Mouse (Mus musculus) CH12.LX (cell line): ENCODE measurements around the gene Nol4l. TPM values are rescaled to one million over a fixed set of nuclear protein-coding genes. Genes with fewer than 3 reads are reported as not detected.

ENCODE experiments used
- DNase-seq: peaks from one replicate; pipeline ENCODE4 v3.0.0-alpha.2; 2013; ENCODE audit errors: extremely low read depth
- H3K27ac ChIP-seq: 2 replicates; pipeline ENCODE4 v1.5.1; 2012; ENCODE audit warnings: low read depth, mild to moderate bottlenecking, control low read depth, moderate library complexity; ENCODE audit not compliant: insufficient read depth
- H3K27me3 ChIP-seq: replicated peaks from 2 replicates; pipeline ENCODE3; 2012; ENCODE audit warnings: inconsistent platforms
- H3K36me3 ChIP-seq, 2 experiments: replicated peaks in 1 of 2; 2 replicates each; pipeline versions ENCODE3 to v1.6.1; 2012; ENCODE audit warnings: inconsistent platforms in 1 of 2, low read length in 1 of 2, mild to moderate bottlenecking in 1 of 2, mixed read lengths in 1 of 2, moderate library complexity in 1 of 2; ENCODE audit not compliant: control insufficient read depth in 1 of 2, insufficient read depth in 1 of 2
- H3K4me1 ChIP-seq, 2 experiments: 2 replicates each; pipeline ENCODE4 v1.6.1; 2012; ENCODE audit warnings: inconsistent platforms in 1 of 2, moderate library complexity in 1 of 2; ENCODE audit not compliant: insufficient read depth in 2 of 2, control insufficient read depth in 1 of 2
- H3K4me2 ChIP-seq: 2 replicates; pipeline ENCODE4 v1.6.1; 2012; ENCODE audit warnings: low read depth, mild to moderate bottlenecking, control low read depth; ENCODE audit not compliant: poor library complexity, insufficient read depth, severe bottlenecking
- H3K4me3 ChIP-seq, 3 experiments: fragments of 150-350 bp in 1 of 3; sonication (generic) in 1 of 3; replicated peaks in 1 of 3; 2 replicates each; pipeline versions ENCODE3 to v1.5.1; 2011 to 2012; ENCODE audit warnings: low read depth in 2 of 3, low read length in 2 of 3, mild to moderate bottlenecking in 2 of 3, moderate library complexity in 2 of 3, control low read depth in 1 of 3, improper control_type of control experiment in 1 of 3, inconsistent platforms in 1 of 3, mixed read lengths in 1 of 3; ENCODE audit not compliant: poor library complexity in 1 of 3
- H3K79me2 ChIP-seq: replicated peaks from 2 replicates; pipeline ENCODE4 v1.6.1; 2012; ENCODE audit warnings: mild to moderate bottlenecking, moderate library complexity; ENCODE audit not compliant: control insufficient read depth, poor library complexity, insufficient read depth, severe bottlenecking; ENCODE audit errors: extremely low read depth
- H3K9ac ChIP-seq: 2 replicates; pipeline ENCODE4 v1.6.1; 2012; ENCODE audit warnings: low read depth, mild to moderate bottlenecking, control low read depth, moderate library complexity; ENCODE audit not compliant: insufficient read depth
- H3K9me3 ChIP-seq: replicated peaks from 2 replicates; pipeline ENCODE3; 2012; ENCODE audit warnings: low read length, inconsistent platforms, mixed read lengths
- BHLHE40 ChIP-seq: IDR thresholded peaks from 2 replicates; pipeline ENCODE4 v1.6.1; 2011; ENCODE audit warnings: mild to moderate bottlenecking, low read depth, low read length, improper control_type of control experiment
- CHD1 ChIP-seq: IDR thresholded peaks from 2 replicates; pipeline ENCODE4 v1.6.1; 2012; ENCODE audit warnings: low read depth, low read length, improper control_type of control experiment, inconsistent platforms
- CHD2 ChIP-seq: IDR thresholded peaks from 2 replicates; pipeline ENCODE4 v1.6.1; 2011; ENCODE audit warnings: low read length, improper control_type of control experiment
- CTCF ChIP-seq, 2 experiments: IDR thresholded peaks in 1 of 2; conservative IDR thresholded peaks in 1 of 2; 2 replicates each; pipeline ENCODE4 v1.5.1; 2011 to 2012; ENCODE audit warnings: low read depth in 2 of 2, low read length in 2 of 2, improper control_type of control experiment in 1 of 2, inconsistent platforms in 1 of 2, mild to moderate bottlenecking in 1 of 2, moderate library complexity in 1 of 2
- E2F4 ChIP-seq: IDR thresholded peaks from 2 replicates; pipeline ENCODE4 v1.6.1; 2011; ENCODE audit warnings: low read depth, low read length, improper control_type of control experiment; ENCODE audit not compliant: insufficient replicate concordance
- ELF1 ChIP-seq: IDR thresholded peaks from 2 replicates; pipeline ENCODE4 v1.6.1; 2014; ENCODE audit warnings: low read depth, mild to moderate bottlenecking, inconsistent platforms, low read length, improper control_type of control experiment
- EP300 ChIP-seq: IDR thresholded peaks from 2 replicates; pipeline ENCODE4 v1.6.1; 2011; ENCODE audit warnings: low read length, improper control_type of control experiment
- ETS1 ChIP-seq: conservative IDR thresholded peaks from 2 replicates; pipeline ENCODE4 v1.6.1; 2012; ENCODE audit warnings: low read depth, mild to moderate bottlenecking, inconsistent platforms, low read length, improper control_type of control experiment, moderate library complexity
- GABPA ChIP-seq: IDR thresholded peaks from 2 replicates; pipeline ENCODE4 v1.6.1; 2012; ENCODE audit warnings: low read depth, low read length, improper control_type of control experiment, inconsistent platforms; ENCODE audit not compliant: insufficient replicate concordance
- HCFC1 ChIP-seq: IDR thresholded peaks from 2 replicates; pipeline ENCODE4 v1.6.1; 2012; ENCODE audit warnings: low read depth, mild to moderate bottlenecking, inconsistent platforms, low read length, improper control_type of control experiment
- IRF4 ChIP-seq: IDR thresholded peaks from 2 replicates; pipeline ENCODE4 v1.6.1; 2014; ENCODE audit warnings: low read depth, mild to moderate bottlenecking, inconsistent platforms, low read length, improper control_type of control experiment
- JUN ChIP-seq: IDR thresholded peaks from 2 replicates; pipeline ENCODE4 v1.6.1; 2011; ENCODE audit warnings: low read depth, mild to moderate bottlenecking, low read length, improper control_type of control experiment, moderate library complexity; ENCODE audit not compliant: insufficient read depth
- JUND ChIP-seq: conservative IDR thresholded peaks from 2 replicates; pipeline ENCODE4 v1.6.1; 2011; ENCODE audit warnings: low read depth, low read length, improper control_type of control experiment
- KAT2A ChIP-seq: IDR thresholded peaks from 2 replicates; pipeline ENCODE4 v1.6.1; 2012; ENCODE audit warnings: low read length, improper control_type of control experiment, inconsistent platforms; ENCODE audit not compliant: insufficient replicate concordance
- MAFK ChIP-seq: IDR thresholded peaks from 2 replicates; pipeline ENCODE4 v1.6.1; 2011; ENCODE audit warnings: low read length, improper control_type of control experiment; ENCODE audit not compliant: insufficient replicate concordance
- MAX ChIP-seq: IDR thresholded peaks from 2 replicates; pipeline ENCODE4 v1.6.1; 2011; ENCODE audit warnings: low read length, improper control_type of control experiment
- MAZ ChIP-seq: IDR thresholded peaks from 2 replicates; pipeline ENCODE4 v1.6.1; 2012; ENCODE audit warnings: low read depth, mild to moderate bottlenecking, inconsistent platforms, low read length, improper control_type of control experiment, moderate library complexity
- MEF2A ChIP-seq: IDR thresholded peaks from 2 replicates; pipeline ENCODE4 v1.6.1; 2014; ENCODE audit warnings: low read depth, mild to moderate bottlenecking, inconsistent platforms, low read length, improper control_type of control experiment, borderline replicate concordance
- MXI1 ChIP-seq: IDR thresholded peaks from 2 replicates; pipeline ENCODE4 v1.6.1; 2011; ENCODE audit warnings: mild to moderate bottlenecking, low read depth, low read length, improper control_type of control experiment
- MYC ChIP-seq: IDR thresholded peaks from 2 replicates; pipeline ENCODE4 v1.6.1; 2011; ENCODE audit warnings: low read depth, mild to moderate bottlenecking, improper control_type of control experiment, low read length
- NELFE ChIP-seq: IDR thresholded peaks from 2 replicates; pipeline ENCODE4 v1.6.1; 2011; ENCODE audit warnings: low read depth, low read length, improper control_type of control experiment
- NRF1 ChIP-seq: IDR thresholded peaks from 2 replicates; pipeline ENCODE4 v1.6.1; 2014; ENCODE audit warnings: low read depth, mild to moderate bottlenecking, inconsistent platforms, low read length, improper control_type of control experiment, moderate library complexity
- PAX5 ChIP-seq: IDR thresholded peaks from 2 replicates; pipeline ENCODE4 v1.6.1; 2012; ENCODE audit warnings: low read length, inconsistent platforms, mixed read lengths
- POLR2A ChIP-seq: IDR thresholded peaks from 2 replicates; pipeline ENCODE4 v1.6.1; 2011; ENCODE audit warnings: low read depth, mild to moderate bottlenecking, improper control_type of control experiment, low read length
- POLR2AphosphoS2 ChIP-seq: IDR thresholded peaks from 2 replicates; pipeline ENCODE4 v1.6.1; 2011; ENCODE audit warnings: low read depth, low read length, improper control_type of control experiment
- RAD21 ChIP-seq: IDR thresholded peaks from 2 replicates; pipeline ENCODE4 v1.6.1; 2011; ENCODE audit warnings: low read depth, mild to moderate bottlenecking, low read length, improper control_type of control experiment, moderate library complexity
- RCOR1 ChIP-seq: conservative IDR thresholded peaks from 2 replicates; pipeline ENCODE4 v1.6.1; 2012; ENCODE audit warnings: low read depth, mild to moderate bottlenecking, inconsistent platforms, low read length, improper control_type of control experiment
- SIN3A ChIP-seq: IDR thresholded peaks from 2 replicates; pipeline ENCODE4 v1.6.1; 2012; ENCODE audit warnings: low read length, improper control_type of control experiment, inconsistent platforms
- SMC3 ChIP-seq: IDR thresholded peaks from 2 replicates; pipeline ENCODE4 v1.6.1; 2011; ENCODE audit warnings: low read depth, low read length, improper control_type of control experiment
- TBP ChIP-seq: conservative IDR thresholded peaks from 2 replicates; pipeline ENCODE4 v1.6.1; 2011; ENCODE audit warnings: low read depth, low read length, improper control_type of control experiment
- TCF12 ChIP-seq: IDR thresholded peaks from 2 replicates; pipeline ENCODE4 v1.6.1; 2014; ENCODE audit warnings: low read depth, mild to moderate bottlenecking, inconsistent platforms, low read length, improper control_type of control experiment
- UBTF ChIP-seq: IDR thresholded peaks from 2 replicates; pipeline ENCODE4 v1.6.1; 2012; ENCODE audit warnings: low read depth, mild to moderate bottlenecking, inconsistent platforms, low read length, improper control_type of control experiment, moderate library complexity
- USF1 ChIP-seq: IDR thresholded peaks from 2 replicates; pipeline ENCODE4 v1.6.1; 2014; ENCODE audit warnings: low read depth, mild to moderate bottlenecking, inconsistent platforms, low read length, improper control_type of control experiment
- USF2 ChIP-seq: conservative IDR thresholded peaks from 2 replicates; pipeline ENCODE4 v1.6.1; 2011; ENCODE audit warnings: low read depth, low read length, improper control_type of control experiment
- ZC3H11A ChIP-seq: IDR thresholded peaks from 2 replicates; pipeline ENCODE4 v1.6.1; 2012; ENCODE audit warnings: low read depth, mild to moderate bottlenecking, inconsistent platforms, low read length, improper control_type of control experiment
- ZKSCAN1 ChIP-seq: IDR thresholded peaks from 2 replicates; pipeline ENCODE4 v1.6.1; 2012; ENCODE audit warnings: low read depth, inconsistent platforms, low read length, improper control_type of control experiment, borderline replicate concordance
- ZMIZ1 ChIP-seq: IDR thresholded peaks from 2 replicates; pipeline ENCODE4 v1.6.1; 2012; ENCODE audit warnings: low read depth, mild to moderate bottlenecking, inconsistent platforms, low read length, improper control_type of control experiment
- ZNF384 ChIP-seq: IDR thresholded peaks from 2 replicates; pipeline ENCODE4 v1.6.1; 2012; ENCODE audit warnings: low read depth, low read length, improper control_type of control experiment, inconsistent platforms
- dilution Hi-C: fragments of 300-500 bp; cut with MboI; formaldehyde crosslinking; loops from 2 replicates; pipeline ENCODE4 v1.14.3; 2020; ENCODE audit warnings: low sequenced_read_pairs; ENCODE audit not compliant: extremely low pct_unique_long_range_greater_than_20kb, extremely low pct_ligation_motif_present
- in situ Hi-C: fragments of 300-500 bp; cut with MboI; formaldehyde crosslinking; loops from 3 replicates; pipeline ENCODE4 v1.14.3; 2019; ENCODE audit warnings: low sequenced_read_pairs, low pct_ligation_motif_present, low pct_unique_long_range_greater_than_20kb, mixed read lengths
- polyA plus RNA-seq: library from polyadenylated mRNA; unstranded; fragments of >175 nt; gene quantifications from 2 replicates; pipeline ENCODE4 v1.2.1, GENCODE M21; 2012; ENCODE audit warnings: low read depth; ENCODE audit not compliant: insufficient read length
- total RNA-seq, 2 experiments: library from RNA; depleted of rRNA; stranded (reverse); fragments of 300-350 nt in 1 of 2; fragments of >200 nt in 1 of 2; gene quantifications; 2 replicates each; pipeline ENCODE4 v1.2.3; 2012 to 2014

Nol4l gene
- total and polyA plus RNA-seq, 3 experiments = 1.3 to 3.7 (median 3.5) TPM

- Histone ChIP-seq H3K9me3 (no peaks in the 10 kb centered on the region), H3K27ac (peak overlapping the region; percentile 76), H3K4me3 (peak overlapping the region in 1 of 3 experiments; percentile 5), H3K9ac (peak overlapping the region; percentile 72), H3K4me2 (peak overlapping the region; percentile 68), H3K36me3 (peaks cover 0 to 2% of the 10 kb centered on the region in 2 experiments), H3K79me2 (no peaks in the 10 kb centered on the region), H3K4me1 (peaks cover 36 to 74% of the 10 kb centered on the region in 2 experiments), H3K27me3 (peaks cover 7% of the 10 kb centered on the region)
- in situ Hi-C loops = no loop called here
- DNase-seq = peak; percentile 85
- TF ChIP-seq ETS1 = peak; percentile 40; the same call in 1 of the 2 replicates
- no peak for TF ChIP-seq USF1
- no peak for TF ChIP-seq SMC3
- no peak for TF ChIP-seq ZC3H11A
- TF ChIP-seq POLR2A = peak; percentile 69
- no peak for TF ChIP-seq USF2
- TF ChIP-seq ZMIZ1 = peak; percentile 77
- peak; percentile 73 for TF ChIP-seq TCF12
- peak; percentile 74; the same call in 1 of the 2 replicates for TF ChIP-seq MAX
- no peak for TF ChIP-seq JUND
- TF ChIP-seq PAX5 = no peak
- TF ChIP-seq TBP = 0 out of 2 replicates have a peak, but pooled peaks have one; percentile 37
- peak; percentile 73 for TF ChIP-seq SIN3A
- peak; percentile 84 for TF ChIP-seq ELF1
- TF ChIP-seq MAZ = peak; percentile 78; the same call in 1 of the 2 replicates
- no peak for TF ChIP-seq ZKSCAN1
- TF ChIP-seq RAD21 = no peak; the same call in 1 of the 2 replicates
- no peak; the same call in none of the 2 replicates for TF ChIP-seq CHD2
- no peak for TF ChIP-seq ZNF384
- no peak for TF ChIP-seq MYC
- TF ChIP-seq POLR2AphosphoS2 = 0 out of 2 replicates have a peak, but pooled peaks have one; percentile 37
- TF ChIP-seq CHD1 = no peak
- TF ChIP-seq JUN = no peak
- peak; percentile 59 for TF ChIP-seq HCFC1
- TF ChIP-seq NRF1 = peak; percentile 24; the same call in 1 of the 2 replicates
- peak; percentile 58 for TF ChIP-seq NELFE
- TF ChIP-seq UBTF = no peak; the same call in none of the 2 replicates
- no peak for TF ChIP-seq CTCF (conservative IDR thresholded peaks at IDR 0.05 in 1 of 2, IDR thresholded peaks at IDR 0.05 in 1 of 2; ENCODE audit: low read depth in 2 of 2, low read length in 2 of 2)
- no peak for TF ChIP-seq MAFK
- TF ChIP-seq KAT2A = 0 out of 2 replicates have a peak, but pooled peaks have one; percentile 39
- no peak for TF ChIP-seq GABPA
- no peak for TF ChIP-seq E2F4
- TF ChIP-seq RCOR1 = no peak
- peak; percentile 46 for TF ChIP-seq MXI1
- TF ChIP-seq BHLHE40 = peak; percentile 40; the same call in 1 of the 2 replicates
- peak; percentile 65 for TF ChIP-seq MEF2A
- TF ChIP-seq IRF4 = peak; percentile 55; the same call in 1 of the 2 replicates
- peak; percentile 56; the same call in 1 of the 2 replicates for TF ChIP-seq EP300
- dilution Hi-C loops = no loop called here
These were observed 3.9 kb downstream of the Nol4l start for GRCm38 (mm10) chr2:153525906-153526311.
